Mouse (Mus musculus) heart, postnatal 0 days (tissue): ENCODE measurements at regions not wholly inside any gene's neighbourhood (a gene's known extent, or its start where the extent isn't known, plus 50 kb on each side); places are given as distances from the start of the nearest gene placed in this dataset.

Experiments
- CTCF ChIP-seq: IDR thresholded peaks from 2 replicates; pipeline ENCODE4 v1.5.1; 2016; ENCODE audit warnings: antibody characterized with exemption, control low read depth, low read depth
- EP300 ChIP-seq: IDR thresholded peaks from 2 replicates; pipeline ENCODE4 v1.6.1; 2016; ENCODE audit warnings: antibody characterized with exemption, low read depth

- no peak for TF ChIP-seq CTCF
- no peak for TF ChIP-seq EP300
These were observed 139.8 kb downstream of the Mospd2 start for GRCm38 (mm10) chrX:164840393-164840792.
